Mouse (Mus musculus) E14TG2a.4 (cell line): ENCODE data around the gene Slc4a4.
"Not testable (repeated sequence)": the region's sequence is repeated elsewhere in the genome, so short reads cannot be mapped to it uniquely, and the experiment has no call there.

Experiments
- CTCF ChIP-seq: conservative IDR thresholded peaks from 2 replicates; pipeline ENCODE4 v1.5.1; 2014; ENCODE audit warnings: low read length
- POU5F1 ChIP-seq: IDR thresholded peaks from 2 replicates; pipeline ENCODE4 v1.6.1; 2014; ENCODE audit warnings: low read length, borderline replicate concordance

GRCm38 (mm10) chr5:88991309-88991708 lies 104.7 kb downstream of the Slc4a4 start:
- not testable (repeated sequence) for TF ChIP-seq CTCF, POU5F1
